Mouse (Mus musculus) adrenal gland, adult 8-10 months (tissue): ENCODE measurements around the gene Osbp2. TPM values are rescaled to one million over a fixed set of nuclear protein-coding genes. Genes with fewer than 3 reads are reported as not detected.

Experiments
- DNase-seq: peaks from one replicate; pipeline ENCODE4 v3.0.0; 2022
- total RNA-seq, 4 experiments: library from RNA; stranded (reverse); gene quantifications; 2 replicates each; pipeline ENCODE4 v1.2.4; 2022

Gene Osbp2
- total RNA-seq, 4 experiments from 2014 or later, result 2.1 to 7.4 (median 3.7) TPM

DNA sequence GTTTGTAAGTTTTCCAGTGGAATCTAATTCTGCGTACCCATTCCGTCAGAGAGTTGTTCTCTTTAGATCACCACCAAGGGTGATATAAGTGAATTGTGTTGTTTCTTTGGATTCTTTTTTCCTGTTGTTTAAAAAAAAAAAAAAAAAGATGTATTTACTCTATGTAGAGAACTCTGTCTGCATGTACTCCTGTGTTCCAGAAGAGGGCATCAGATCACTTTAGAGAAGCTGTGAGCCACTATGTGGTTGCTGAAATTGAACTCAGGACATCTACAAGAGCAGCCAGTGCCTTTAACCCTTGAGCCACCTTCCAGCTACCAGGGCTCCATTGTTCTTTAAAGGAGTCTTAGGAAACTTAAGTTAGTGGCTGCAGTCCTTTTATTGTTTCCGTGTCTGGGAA is 166.3 kb downstream of the Osbp2 start:
- DNase-seq, result no peak

DNA sequence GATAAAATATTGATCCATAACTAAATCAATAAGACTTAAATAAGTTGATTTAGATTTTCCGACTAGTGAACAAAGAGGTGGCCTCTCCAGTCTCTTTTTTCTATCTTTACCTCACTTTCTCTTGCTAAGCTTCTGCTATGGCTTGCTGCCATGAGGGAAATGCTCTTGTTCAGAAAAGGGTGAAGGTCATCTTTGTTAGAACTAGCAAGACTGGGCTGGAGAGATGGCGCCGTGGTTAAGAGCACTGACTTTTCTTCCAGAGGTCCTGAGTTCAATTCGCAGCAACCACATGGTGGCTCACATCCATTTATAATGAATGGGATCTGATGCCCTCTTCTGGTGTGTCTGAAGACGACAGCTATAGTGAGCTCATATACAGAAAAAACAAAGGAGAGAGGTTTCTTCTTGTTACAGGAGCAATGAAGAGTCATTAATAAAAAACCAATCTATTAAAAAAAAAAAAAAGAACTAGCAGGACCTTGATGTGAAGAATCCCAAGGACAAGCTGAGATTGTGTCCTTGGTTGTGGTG is 167.6 kb downstream of the Osbp2 start:
- no peak for DNase-seq

DNA sequence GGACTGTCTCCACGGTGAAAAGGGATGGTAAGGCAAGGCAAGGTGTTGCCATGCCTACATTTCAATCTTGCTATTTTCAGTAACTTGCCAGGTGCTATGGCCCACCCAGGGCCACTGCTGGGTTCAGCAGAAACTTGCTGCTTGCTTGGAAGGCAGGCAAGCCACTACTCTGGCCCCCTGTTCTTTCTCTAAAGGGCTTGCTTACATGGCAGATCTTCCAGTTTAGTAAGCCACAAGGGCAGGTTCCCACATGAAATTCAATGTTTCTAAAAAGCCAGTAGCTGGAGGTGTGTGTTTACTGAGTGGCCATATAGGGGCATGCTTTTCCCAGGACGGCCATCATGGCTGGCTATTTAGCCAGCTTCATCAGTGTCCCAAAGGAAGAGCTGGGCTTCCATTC is 172.0 kb downstream of the Osbp2 start:
- no peak for DNase-seq

DNA sequence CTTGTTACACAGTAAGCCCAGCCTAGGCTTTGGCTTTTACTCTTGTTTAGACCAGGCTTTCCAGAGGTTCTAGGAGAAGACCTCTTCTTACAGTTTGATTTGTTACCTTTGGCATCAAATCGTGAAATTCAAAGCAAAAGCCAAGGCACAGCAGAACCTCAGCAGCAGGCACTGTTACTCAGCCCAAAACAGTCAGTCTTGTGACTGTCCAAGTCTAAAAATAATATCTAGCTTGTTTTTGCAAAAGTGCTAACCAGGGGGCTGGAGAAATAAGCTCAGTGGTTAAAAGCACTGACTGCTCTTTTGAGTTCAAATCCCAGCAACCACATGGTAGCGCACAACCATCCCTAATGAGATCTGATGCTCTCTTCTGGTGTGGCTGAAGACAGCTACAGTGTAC is 176.8 kb downstream of the Osbp2 start:
- no peak for DNase-seq

DNA sequence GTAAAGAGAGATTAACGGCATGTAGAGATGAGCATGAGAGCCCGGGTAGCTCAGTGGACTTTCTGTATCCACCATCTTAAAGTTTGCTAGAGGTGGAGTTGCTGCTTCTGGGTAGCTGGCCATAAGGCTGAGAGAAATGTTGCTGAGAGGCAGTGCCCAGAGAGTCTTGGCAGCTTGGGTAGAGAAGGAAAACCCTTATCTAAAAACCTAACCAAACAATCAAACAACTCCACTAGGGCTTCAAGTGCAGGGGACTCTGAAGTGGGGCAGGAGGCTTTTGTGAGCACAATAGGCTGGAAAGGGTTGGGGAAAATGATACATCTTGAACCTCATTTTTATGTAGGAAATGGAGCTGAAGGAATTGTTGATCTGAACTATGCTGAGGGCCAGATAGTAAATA is 177.4 kb downstream of the Osbp2 start:
- no peak for DNase-seq

DNA sequence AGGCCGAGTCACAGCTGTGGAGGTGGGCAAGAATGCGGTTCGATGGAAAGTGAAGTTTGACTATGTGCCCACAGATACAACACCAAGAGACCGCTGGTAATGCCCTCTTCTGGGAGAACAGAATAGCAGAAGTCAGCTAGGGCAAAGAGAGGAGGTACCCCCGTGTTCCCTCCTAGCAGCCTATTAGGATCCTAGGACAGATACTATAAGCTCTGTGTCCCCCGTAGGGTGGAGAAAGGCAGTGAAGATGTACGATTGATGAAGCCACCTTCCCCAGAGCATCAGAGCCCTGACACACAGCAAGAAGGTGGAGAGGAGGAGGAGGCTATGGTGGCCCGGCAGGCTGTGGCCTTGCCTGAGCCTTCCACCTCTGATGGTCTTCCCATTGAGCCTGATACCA is 178.3 kb downstream of the Osbp2 start:
- DNase-seq, result no peak

DNA sequence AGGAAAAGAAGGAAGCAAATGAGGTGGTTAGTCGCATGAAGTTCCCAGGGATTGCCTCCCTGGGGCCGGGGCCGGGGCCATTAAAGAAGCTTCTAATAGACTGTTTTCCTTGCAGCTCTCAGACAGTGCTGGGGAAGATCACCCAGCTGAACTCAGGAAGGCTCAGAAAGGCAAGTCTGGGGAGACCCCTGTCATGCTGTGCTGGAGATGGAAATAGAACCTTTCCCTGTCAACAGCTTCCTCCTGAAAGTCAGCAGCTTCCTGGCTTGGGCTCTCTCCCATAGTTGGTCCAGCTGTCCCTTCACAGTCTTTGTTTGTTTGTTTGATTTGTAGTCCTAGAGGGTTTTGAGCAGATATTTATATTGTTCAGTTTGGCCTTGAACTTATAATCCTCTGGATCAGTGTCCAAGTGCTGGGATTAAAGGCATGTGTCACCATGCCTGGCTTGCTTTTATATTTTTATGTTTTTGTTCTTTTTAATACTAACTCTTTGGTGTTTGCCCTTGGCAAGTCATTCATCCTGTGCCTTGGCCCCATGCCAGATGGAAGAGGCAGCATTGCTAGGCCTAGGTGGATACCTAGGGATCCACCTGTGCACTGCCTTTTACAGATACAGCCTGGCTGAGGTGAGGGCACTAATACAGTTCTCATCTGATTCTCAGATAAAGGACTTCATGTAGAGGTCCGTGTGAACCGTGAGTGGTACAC is 178.8 kb downstream of the Osbp2 start:
- peak; percentile 39 for DNase-seq

DNA sequence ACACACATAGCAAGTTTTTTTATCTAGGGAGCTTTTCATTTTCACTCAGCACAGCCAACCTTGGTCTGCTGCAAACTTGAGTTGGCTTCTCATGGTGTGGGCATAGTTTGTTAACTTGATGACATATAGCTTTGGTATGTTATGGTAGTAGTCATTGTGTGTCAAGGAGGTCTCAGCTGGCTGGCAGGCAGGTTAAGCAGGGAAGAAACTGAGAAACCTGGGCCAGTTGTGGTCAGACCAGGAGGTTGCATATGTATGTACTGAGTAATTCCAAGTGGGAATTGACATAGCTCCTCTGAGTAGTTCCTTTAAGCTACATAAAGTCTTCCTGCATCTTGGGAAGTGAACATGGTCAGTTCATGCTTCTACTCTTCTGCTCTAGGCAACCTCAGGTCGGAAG is 179.5 kb downstream of the Osbp2 start:
- no peak for DNase-seq

DNA sequence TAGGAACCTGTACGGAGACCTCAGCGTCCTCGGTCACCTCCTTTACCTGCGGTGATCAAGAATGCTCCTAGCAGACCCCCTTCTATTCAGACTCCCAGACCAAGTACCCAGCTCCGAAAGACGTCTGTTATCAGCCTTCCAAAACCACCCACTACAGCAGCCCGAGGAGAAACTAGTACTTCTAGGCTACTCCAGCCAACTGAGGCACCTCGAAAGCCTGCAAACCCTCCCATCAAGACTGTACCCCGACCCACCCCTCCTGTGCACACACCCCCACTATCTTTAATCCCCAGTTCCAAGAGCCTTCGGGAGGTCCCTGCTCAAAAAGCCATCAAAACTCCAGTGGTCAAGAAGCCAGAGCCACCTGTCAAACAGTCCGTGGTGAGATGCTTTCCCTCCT is 180.0 kb downstream of the Osbp2 start:
- no peak for DNase-seq

DNA sequence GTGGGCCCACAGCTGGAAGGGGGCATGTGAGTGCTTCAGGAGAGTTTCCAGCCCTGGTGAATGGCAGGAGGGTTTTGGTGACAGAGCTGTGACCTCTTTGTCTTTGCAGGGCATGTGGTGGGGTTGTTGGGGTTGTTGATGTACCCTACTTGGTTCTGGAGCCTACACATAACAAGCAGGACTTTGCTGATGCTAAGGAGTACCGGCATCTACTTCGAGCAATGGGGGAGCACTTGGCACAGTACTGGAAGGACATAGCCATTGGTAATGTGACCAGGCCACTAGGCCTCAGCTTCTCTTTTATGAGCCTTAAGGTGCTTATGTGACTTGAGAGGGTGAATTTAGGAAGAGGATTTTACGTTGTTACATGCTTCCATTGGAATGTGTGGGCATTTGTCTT is 183.9 kb downstream of the Osbp2 start:
- no peak for DNase-seq

DNA sequence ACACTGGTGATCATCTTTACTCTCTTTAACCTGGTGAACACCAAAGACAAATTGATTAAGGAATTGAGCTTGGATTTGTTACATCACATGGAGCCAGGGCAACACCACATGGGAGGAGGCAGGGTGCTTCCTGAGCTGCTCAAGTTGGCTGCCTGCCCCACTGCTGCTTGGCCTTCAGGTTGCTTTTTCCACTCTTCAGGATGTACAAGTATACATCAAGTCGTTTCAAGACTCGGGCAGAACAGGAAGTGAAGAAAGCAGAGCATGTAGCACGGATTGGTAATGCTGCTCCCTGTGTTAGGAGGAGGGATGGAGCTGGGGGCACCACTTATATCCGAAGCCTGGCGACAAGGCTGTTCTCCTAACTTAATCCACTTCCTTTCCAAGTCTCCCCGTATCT is 186.5 kb downstream of the Osbp2 start:
- no peak for DNase-seq

DNA sequence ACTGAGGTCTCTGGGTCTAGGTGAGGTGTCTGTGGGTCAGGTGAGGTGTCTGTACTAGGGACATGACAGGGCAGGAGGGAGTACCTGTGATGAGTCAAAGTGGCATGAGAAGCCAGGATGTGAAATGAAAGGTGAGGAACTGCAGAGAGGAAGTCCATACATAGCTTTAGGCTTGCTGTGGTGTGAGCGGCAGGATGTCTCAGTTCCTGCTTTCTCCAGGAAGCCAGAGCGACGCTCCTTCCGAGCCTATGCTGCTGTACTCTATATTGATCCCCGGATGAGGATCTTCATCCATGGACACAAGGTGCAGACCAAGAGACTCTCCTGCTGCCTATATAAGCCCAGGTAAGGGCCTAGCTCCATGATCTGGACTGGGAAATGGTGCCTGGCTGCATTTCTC is 187.3 kb downstream of the Osbp2 start:
- no peak for DNase-seq

DNA sequence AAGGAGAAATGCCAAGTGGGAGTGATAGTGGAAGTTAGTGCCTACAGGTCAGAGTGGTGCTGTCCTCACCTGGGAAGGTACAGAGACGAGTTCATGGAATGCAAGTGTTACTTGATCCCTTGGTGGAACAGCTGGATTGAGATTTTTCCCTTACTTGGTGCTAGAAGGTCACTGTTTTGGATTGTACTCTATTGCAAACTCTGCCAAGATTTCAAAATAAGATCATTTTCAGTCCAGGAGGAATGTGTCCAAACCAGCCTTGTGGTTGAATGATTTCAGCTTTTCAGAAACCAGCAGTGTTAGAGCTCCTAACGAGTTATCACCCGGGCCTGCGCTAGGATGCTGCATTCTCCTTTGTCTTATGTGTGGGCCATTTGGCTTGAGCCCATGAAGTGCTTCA is 189.2 kb downstream of the Osbp2 start:
- no peak for DNase-seq

DNA sequence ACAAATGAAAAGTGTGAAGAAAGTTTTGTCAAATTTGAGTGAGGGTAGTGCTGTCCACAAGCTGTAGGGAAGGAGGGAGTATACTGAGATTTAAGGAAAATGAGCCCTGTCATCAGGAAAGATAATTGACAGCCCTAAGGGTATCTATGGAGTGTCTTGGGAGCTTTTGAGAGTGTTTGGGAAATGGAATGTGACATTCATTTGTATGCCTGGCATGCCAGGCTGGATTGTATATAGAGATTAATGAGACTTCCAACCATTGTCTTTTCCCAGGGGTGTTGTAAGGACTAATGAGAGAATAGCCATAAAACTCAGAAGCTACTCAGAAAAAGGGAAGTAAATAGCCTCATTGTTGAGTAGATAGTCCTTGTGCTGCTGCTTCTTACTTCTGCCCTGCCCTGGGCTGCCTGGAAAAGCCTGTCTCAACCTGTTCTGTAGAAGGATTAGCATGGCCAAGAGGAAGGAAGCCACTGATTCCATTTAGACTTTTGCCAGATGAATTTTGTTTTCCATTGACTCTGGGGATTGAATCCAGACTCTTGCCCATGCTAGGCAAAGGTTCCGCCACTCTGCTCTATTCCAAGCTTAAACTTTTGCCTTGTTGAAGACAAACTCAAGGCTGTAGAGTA is 192.6 kb downstream of the Osbp2 start:
- DNase-seq, result no peak

DNA sequence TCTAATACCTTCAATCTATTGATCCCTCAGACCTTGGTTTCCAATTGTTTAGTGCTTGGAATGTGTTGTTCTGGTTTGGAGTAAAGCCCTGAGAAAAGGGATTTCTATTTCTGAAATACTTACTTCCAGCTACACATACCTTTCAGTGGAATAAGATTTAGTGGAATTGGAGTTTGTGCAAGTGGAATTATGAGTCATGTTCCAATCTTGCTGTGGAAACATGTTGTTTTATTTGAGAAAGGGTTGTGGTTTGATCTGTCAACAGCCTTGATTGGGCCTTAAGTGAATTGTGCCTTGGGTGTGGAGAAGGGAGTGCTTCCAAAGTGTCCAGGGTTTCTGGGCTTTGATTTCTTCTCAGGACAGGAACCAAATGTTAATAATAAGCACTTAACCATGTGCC is 193.9 kb downstream of the Osbp2 start:
- DNase-seq, result no peak

DNA sequence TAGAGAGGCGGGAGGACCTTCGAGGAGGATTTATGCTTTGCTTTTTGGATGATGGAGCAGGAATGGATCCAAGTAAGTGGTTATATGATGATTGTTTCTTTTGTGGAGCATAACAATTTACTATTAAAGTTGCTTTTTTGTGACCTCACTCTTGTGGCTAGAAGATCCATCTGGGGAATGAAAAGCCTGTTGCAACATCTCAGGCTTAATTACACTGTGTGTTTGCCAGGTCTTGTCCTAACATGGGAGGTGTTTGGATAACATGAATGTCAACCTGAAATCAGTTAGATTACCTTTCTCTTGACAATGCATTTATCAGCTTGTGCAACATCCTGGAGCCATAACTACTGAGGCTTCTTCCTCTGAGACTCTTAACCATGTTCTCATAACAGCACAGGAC is 194.9 kb downstream of the Osbp2 start:
- DNase-seq, result no peak

DNA sequence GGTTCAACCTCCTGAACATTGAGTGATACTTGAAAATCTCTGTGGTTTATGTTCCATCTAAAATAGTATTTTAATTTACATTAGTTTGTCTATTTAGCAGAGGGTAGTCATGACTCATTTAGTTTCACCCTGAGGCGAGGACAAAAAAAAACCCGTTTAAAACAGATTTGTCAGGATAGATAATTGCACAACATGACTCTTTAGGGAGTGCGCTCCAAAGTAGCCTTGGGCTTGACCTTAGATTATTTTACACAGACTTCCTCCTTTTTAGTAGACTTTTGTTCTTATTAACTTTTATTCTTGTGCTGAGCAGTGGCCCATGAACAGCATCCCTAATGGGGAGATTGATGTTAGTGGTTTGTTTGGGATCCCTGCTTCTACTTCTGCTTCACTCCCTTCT is 196.2 kb downstream of the Osbp2 start:
- DNase-seq, result no peak

DNA sequence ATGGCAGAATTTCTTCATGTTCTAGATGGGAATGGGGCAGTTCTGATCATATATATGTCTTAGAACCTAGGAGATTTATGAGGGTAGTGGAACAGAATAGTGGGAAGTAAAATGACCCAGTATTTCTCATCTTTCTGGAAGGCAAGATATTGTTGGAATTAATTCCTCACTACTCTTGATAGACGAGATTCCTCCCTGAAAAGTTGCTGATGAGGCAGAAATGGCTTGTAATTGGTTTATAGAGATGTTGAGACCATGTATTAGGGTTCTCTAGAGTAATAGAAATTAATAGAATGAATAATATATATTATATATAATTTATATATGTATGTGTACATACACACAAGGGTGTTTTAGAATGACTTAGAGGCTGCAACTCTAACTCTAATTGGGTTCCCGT is 201.7 kb downstream of the Osbp2 start:
- no peak for DNase-seq

Other genes with a start within 250 kb of the Osbp2 start
- gene Morc2a, start 214.7 kb downstream of the Osbp2 start, total RNA-seq, result 10 to 100 TPM; 44.6 to 64.3 (median 51.3) TPM
- under 1 TPM; 0.56 to 0.81 (median 0.70) TPM for gene 4921536K21Rik, start 31.2 kb upstream of the Osbp2 start, total RNA-seq
- 1 to 10 TPM; 4.7 to 9.3 (median 6.6) TPM for gene Dusp18, start 31.3 kb upstream of the Osbp2 start, total RNA-seq
- 10 to 100 TPM in 2 of 4 experiments, 1 to 10 TPM in 2; 5.9 to 15.5 (median 10.2) TPM for gene Slc35e4, start 50.8 kb upstream of the Osbp2 start, total RNA-seq
- gene Tcn2, start 68.3 kb upstream of the Osbp2 start, total RNA-seq, result 100 to 1,000 TPM; 129 to 145 (median 137) TPM
- 10 to 100 TPM; 53.4 to 60.5 (median 55.8) TPM for gene Pes1, start 100.1 kb upstream of the Osbp2 start, total RNA-seq
- not detected for gene 4930556J24Rik, start 112.9 kb upstream of the Osbp2 start, total RNA-seq
- gene Gal3st1, start 119.7 kb upstream of the Osbp2 start, total RNA-seq, result under 1 TPM in 3 of 4 experiments, not detected in 1; 0.15 to 0.19 (median 0.18) TPM
- 1 to 10 TPM in 2 of 4 experiments, under 1 TPM in 1, not detected in 1; 0.59 to 5.1 (median 3.8) TPM for gene Sec14l4, start 167.6 kb upstream of the Osbp2 start, total RNA-seq
- gene Sec14l3, start 200.9 kb upstream of the Osbp2 start, total RNA-seq, result under 1 TPM in 1 of 4 experiments, not detected in 3; 0.34 TPM
- 10 to 100 TPM; 17.5 to 21.4 (median 18.9) TPM for gene Mtfp1, start 231.5 kb upstream of the Osbp2 start, total RNA-seq